Mouse (Mus musculus): ENCODE measurements at regions not wholly inside any gene's neighbourhood (a gene's known extent, or its start where the extent isn't known, plus 50 kb on each side); places are given as distances from the start of the nearest gene placed in this dataset.
A peak's percentile ranks its signal among the peaks of the same experiment; 100 is the strongest.
"Not testable (repeated sequence)": the region's sequence is repeated elsewhere in the genome, so short reads cannot be mapped to it uniquely, and the experiment has no call there.

- DNase-seq (ENCODE audit: low read depth) = no peak
Measured at GRCm38 (mm10) chr13:5920422-5920821, 59.1 kb downstream of the Klf6 start.

DNA sequence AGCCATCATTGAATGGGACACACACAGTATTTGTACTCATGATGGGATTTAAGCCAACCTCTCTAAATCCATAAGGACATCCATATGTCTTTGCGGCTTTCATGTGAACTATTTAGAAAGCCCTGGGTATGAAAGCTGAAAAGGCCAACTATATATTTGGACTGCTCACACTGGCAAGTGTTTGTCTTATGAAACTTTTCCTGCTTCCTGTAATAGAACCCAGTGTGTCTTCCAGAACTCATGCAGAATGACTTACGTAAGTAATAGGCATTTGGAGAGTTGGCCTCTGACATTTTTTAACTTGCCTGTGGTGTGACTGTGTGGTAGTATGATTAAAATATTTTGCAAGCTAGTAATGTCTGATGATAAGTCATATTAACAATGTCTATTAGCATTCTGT is 70.2 kb downstream of the Klf6 start:
- DNase-seq (ENCODE audit: low read depth) = peak; percentile 31

GRCm38 (mm10) chr13:5937436-5937835 is 76.2 kb downstream of the Klf6 start:
- no peak for DNase-seq (ENCODE audit: low read depth)

- no peak for DNase-seq (ENCODE audit: low read depth)
Measured at GRCm38 (mm10) chr13:5937970-5938369, 76.7 kb downstream of the Klf6 start.

DNA sequence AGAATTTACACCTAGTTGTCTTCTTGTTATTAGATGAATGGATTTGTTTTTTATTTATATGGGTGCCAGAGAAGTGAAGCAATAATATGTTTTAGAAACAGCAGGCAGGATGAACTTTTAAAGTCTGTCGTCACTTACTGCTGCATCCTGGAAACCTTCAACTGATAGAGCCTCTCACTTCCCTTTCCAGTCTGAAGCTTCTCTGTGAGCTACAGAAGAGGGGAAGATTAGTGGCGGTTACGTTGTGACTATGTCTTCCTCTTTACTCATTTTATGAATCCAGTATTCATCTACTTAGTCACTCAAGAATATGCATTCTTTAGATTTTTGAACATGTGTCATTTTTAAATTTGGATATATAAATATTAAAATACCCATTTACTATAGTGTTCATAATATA is 78.1 kb downstream of the Klf6 start:
- DNase-seq (ENCODE audit: low read depth) = no peak

GRCm38 (mm10) chr13:5952863-5953262 is 91.6 kb downstream of the Klf6 start:
- no peak for DNase-seq (ENCODE audit: low read depth)

DNA sequence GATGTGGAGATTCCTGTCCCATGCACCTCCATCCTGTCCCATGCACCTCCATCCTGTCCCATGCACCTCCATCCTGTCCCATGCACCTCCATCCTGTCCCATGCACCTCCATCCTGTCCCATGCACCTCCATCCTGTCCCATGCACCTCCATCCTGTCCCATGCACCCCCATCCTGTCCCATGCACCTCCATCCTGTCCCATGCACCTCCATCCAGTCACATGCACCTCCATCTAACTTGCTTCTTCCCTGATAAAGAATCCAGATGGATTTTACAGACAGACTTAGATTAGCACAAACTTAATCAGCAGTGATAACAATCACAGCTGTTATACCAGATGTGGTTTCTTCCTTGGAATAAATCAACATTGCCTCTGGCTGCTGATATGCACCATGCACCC is 93.8 kb downstream of the Klf6 start:
- not testable (repeated sequence) for DNase-seq (ENCODE audit: low read depth)

DNA sequence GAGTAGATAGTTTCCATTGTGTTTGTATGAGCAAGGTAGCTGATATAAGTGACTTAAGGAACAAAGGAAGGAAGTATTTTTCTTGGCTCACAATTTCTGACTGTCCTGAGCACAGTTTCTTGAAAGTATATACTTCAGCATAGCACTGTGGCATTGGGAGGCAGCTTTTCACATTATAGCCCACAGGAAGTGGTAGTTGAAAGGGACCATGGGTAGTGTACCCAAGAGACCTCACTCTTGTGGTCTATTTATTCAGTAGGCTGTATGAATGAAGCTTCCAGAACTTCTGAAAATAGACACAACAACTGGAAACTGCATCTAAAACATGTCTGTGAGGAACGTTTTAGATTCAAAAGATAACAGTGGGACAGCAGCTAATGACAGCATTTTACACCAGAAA is 94.9 kb downstream of the Klf6 start:
- no peak for DNase-seq (ENCODE audit: low read depth)

GRCm38 (mm10) chr13:5962947-5963346 is 101.7 kb downstream of the Klf6 start:
- no peak for DNase-seq (ENCODE audit: low read depth)

GRCm38 (mm10) chr13:5964626-5965025 is 103.3 kb downstream of the Klf6 start:
- DNase-seq (ENCODE audit: low read depth) = no peak

- no peak for DNase-seq (ENCODE audit: low read depth)
Measured at GRCm38 (mm10) chr13:5978615-5979014, 117.3 kb downstream of the Klf6 start.

DNA sequence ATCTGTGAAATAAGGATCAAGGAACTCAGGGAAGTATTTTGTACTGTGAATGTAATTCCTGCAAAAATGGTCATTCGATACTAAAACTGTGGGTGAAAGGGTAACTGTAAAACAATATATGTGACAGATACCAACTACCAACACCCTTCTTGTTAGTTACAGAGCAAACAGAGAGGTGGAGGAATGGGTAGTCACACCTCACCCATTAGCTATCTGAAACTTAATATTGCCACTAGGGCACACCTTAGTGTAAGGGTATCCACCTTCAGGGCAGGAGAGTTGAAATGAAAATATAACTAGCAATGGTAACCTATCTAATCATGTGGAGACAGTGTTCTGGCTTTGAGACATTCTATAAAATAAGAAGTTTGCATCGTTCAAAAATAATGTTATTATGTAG is 126.2 kb downstream of the Klf6 start:
- DNase-seq (ENCODE audit: low read depth) = no peak

DNA sequence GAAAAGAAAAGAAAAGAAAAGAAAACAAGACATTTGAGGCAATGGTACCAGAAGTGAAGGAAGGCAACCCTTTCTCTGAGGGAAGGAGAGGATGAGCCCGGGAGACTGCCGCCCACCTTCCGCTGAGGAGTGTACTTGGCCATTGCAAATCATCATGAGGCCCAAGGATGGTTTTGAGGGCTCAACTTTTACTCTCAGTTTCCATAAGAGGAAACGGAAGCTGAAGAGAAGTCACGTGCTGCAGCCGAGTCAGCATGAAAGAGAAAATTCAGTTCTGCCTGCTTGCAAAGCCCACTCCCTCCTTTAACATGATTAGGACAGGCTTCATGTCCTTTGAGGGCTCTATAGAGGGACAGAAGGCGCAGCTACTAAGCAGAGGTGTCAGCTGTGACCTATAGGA is 127.1 kb downstream of the Klf6 start:
- DNase-seq (ENCODE audit: low read depth) = no peak

DNA sequence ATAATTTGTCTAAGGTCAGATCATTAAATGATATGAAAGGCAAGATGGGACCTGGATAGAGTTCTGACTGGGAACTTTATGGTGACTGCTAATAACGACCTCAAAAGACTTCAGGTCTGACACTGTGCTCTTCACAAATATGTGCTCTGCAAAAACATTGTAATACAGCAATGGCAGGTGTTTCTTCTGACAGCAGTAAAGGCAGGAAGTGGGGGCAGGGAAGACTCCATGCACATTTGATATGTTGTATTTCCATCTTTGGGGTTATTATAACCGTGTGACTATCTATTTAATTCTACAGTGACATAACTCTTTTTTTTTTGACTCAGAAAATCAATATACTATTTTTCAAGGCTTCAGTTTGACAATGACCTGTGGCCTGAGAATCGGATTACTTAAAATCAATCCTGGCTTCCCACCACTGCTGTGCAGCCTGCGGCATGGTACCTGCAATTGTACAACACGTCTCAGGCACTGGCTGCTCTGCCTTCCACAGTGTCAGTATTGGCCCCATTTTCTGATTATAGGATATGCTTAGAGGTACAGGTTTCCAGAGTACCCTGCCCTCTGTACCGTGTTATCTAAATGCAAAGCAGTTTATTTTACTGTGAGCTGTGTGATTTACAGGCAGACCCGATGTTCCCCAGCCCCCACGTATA is 139.4 kb downstream of the Klf6 start:
- DNase-seq (ENCODE audit: low read depth) = no peak

- DNase-seq (ENCODE audit: low read depth) = no peak
Measured at GRCm38 (mm10) chr13:6001218-6001564, 139.9 kb downstream of the Klf6 start.

- no peak for DNase-seq (ENCODE audit: low read depth)
Measured at GRCm38 (mm10) chr13:6005901-6006300, 144.6 kb downstream of the Klf6 start.

GRCm38 (mm10) chr13:6009671-6010070 is 148.4 kb downstream of the Klf6 start:
- DNase-seq (ENCODE audit: low read depth) = no peak

DNA sequence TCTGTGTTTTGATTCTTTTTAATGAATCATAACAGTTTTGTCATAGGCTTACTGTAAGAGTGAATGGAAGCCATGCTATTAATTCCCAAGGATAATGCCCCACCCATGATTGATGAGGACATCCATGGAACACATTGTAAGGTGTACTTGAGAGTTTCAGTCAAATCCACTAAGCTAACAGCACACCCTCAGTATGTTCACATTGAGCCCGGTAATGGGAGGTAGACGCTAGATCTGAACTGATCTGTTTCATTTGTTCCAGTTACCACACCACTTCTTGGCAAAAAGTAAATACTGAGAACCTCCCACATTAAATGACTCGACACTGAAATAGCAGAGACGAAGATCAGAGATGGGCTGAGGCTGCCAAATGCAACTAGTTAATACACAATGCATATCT is 165.9 kb downstream of the Klf6 start:
- peak; percentile 84 for DNase-seq (ENCODE audit: low read depth)

- peak; percentile 96 for DNase-seq (ENCODE audit: low read depth)
Measured at GRCm38 (mm10) chr13:6028878-6029277, 167.6 kb downstream of the Klf6 start.

DNA sequence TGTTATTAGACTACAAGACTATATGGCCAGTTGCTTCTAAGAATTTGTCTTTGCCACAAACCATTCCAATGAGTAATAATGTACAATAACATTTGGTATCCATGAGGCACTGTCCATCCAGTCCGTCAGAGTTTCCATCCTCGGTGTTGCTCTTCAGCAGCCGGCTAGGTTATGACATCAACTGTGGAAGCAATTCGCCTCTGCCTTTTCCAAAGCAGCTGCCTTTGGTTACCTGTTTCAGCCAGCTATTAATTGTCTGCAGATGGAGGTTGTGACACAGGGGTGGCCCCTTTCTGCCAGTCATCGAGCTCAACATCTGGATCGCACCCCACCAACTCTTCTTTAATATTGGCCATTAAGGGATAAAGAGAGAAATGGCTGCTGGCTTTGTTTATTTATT is 168.2 kb downstream of the Klf6 start:
- DNase-seq (ENCODE audit: low read depth) = no peak

GRCm38 (mm10) chr13:6030128-6030527 is 168.8 kb downstream of the Klf6 start:
- no peak for DNase-seq (ENCODE audit: low read depth)

DNA sequence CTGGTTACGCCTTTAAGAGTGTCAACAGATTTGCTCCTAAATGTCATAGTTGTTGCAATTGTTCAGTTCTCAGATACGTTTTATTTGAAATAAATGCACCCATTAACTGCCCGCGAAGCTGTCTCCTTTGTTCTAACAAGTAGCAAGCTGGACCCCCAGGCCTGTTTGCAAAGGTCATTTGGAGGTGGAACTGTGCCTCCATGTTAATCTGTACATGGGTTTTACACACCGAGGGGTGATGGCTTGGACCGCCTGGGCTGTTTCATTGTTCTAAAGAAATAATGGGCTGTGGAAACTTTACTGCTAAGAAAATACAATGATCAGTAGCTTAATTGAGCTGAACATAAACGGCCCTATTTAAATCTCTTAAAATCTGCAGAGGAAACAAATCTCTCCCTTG is 178.8 kb downstream of the Klf6 start:
- no peak for DNase-seq (ENCODE audit: low read depth)

GRCm38 (mm10) chr13:6040663-6041062 is 179.4 kb downstream of the Klf6 start:
- no peak for DNase-seq (ENCODE audit: low read depth)

GRCm38 (mm10) chr13:6042495-6042894 is 181.2 kb downstream of the Klf6 start:
- DNase-seq (ENCODE audit: low read depth) = no peak
